Mouse (Mus musculus) bone marrow, adult 2 months (tissue): ENCODE data around the gene Ak3. TPM values are rescaled to one million over a fixed set of nuclear protein-coding genes. Genes with fewer than 3 reads are reported as not detected.

Source experiments
- H3K27ac ChIP-seq: fragments of 200-500 bp; 2 replicates; pipeline ENCODE4 v1.5.1; 2012; ENCODE audit warnings: low read depth, mild to moderate bottlenecking, control low read depth, inconsistent platforms, low read length; ENCODE audit not compliant: control insufficient read depth, poor library complexity, insufficient read depth
- H3K4me1 ChIP-seq: fragments of 200-500 bp; 2 replicates; pipeline ENCODE4 v1.6.1; 2011; ENCODE audit warnings: low read length; ENCODE audit not compliant: control insufficient read depth, insufficient read depth
- H3K4me3 ChIP-seq: fragments of 200-500 bp; replicated peaks from 2 replicates; pipeline ENCODE3; 2011; ENCODE audit warnings: mild to moderate bottlenecking, low read depth, low read length, control low read depth; ENCODE audit not compliant: control insufficient read depth
- CTCF ChIP-seq: fragments of 200-500 bp; IDR thresholded peaks from 2 replicates; pipeline ENCODE4 v1.5.1; 2011; ENCODE audit warnings: low read length, control low read depth; ENCODE audit not compliant: control insufficient read depth, insufficient read depth
- POLR2A ChIP-seq: fragments of 200-500 bp; IDR thresholded peaks from 2 replicates; pipeline ENCODE4 v1.6.1; 2011; ENCODE audit warnings: low read depth, mild to moderate bottlenecking, control low read depth, low read length, borderline replicate concordance; ENCODE audit not compliant: control insufficient read depth
- WGBS: fragments of 180-500 bp; shearing (Covaris S2); methylation state at CpG from one replicate; pipeline ENCODE4 v1.1.7; 2018; 5-methylcytosine and 5-hydroxymethylcytosine counted together
- polyA plus RNA-seq: library from polyadenylated mRNA; stranded (reverse); fragments of >200 nt; gene quantifications from 2 replicates; pipeline ENCODE4 v1.2.4, GENCODE M21; 2011; ENCODE audit warnings: low replicate concordance; ENCODE audit not compliant: missing spikeins, insufficient read depth, insufficient read length

Ak3 gene
- polyA plus RNA-seq, 1 experiment: 20.2 TPM

DNA sequence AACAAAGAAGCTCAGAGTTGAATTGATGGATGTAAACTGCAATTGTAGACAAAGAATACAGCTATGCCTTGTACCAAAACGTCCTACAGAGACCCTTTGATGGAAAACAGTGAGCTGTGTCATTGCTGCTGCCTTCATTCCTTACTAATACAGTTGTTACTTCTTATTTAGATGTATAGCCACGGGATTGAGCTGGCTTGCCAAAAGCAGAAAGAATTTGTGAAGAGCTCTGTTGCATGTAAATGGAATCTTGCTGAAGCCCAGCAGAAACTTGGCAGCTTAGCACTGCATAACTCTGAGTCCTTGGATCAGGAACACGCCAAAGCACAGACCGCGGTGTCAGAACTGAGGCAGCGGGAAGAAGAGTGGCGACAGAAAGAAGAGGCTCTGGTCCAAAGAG is 52.9 kb downstream of the Ak3 start:
- WGBS: 87% methylated on average over 7 of the region's 7 CpGs
- Histone ChIP-seq H3K27ac (no peak overlapping the region), H3K4me1 (peaks cover 3% of the 10 kb centered on the region), H3K4me3 (no peak overlapping the region)
- TF ChIP-seq POLR2A (no peak), CTCF (no peak)

DNA sequence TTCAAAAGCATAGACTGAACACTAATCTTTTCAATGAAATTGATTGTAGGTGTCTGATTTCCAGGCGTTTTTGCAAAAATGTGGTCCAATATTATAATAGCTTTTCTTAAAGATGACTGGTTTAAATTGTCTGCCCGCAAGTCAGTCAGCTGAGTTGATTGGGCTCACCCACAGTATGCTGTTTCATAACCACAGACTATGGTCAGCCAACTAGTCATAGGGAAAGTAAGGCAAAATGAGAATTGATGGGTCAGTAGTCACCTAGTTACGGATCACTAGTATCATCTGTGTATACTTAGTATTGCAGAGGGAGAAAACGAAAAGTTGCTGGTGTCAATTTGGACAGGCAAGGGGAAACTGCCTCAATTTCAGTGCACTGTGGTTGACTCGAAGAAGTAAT is 56.4 kb downstream of the Ak3 start:
- Histone ChIP-seq H3K27ac (no peak overlapping the region), H3K4me1 (peaks cover 3% of the 10 kb centered on the region)
- WGBS: 41% methylated on average over 5 of the region's 5 CpGs

DNA sequence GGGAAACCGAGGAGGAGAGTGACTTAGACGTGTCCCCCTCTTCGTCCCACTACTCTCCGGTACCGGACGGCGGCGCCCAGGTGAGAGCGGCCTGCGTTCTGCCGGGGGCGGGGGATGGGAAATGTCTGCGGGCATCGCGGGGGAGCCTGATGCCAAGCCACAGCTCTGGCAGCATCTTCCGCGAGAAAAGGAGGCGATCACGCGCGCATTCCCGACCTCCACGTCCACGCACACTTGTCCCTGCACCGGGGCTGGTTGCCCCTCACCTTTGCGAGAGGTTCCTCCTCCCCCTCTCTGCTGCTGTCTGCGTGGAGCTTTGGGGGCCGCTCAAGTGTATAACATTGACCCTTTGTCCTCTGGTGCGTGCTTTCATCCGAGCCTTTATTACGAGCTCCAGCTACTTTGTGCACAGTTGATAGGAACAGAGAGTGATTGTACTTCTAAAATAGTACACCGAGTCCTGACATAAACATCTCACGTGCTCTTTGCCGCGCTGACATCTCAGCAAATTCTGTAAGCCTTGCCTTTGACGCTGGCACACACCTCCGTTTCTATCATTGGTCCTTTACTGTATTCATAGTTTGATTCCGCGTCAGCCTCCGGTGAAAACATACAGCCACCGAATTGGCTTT is 57.1 kb downstream of the Ak3 start:
- Histone ChIP-seq H3K4me3 (peak overlapping the region; percentile 95), H3K27ac (peak overlapping the region; percentile 91), H3K4me1 (peaks cover 1% of the 10 kb centered on the region)
- WGBS: 1% methylated on average over 41 of the region's 41 CpGs
- TF ChIP-seq POLR2A: no peak
- no peak for TF ChIP-seq CTCF

More for the DNA sequence above, 56.4 kb downstream of the Ak3 start:
- H3K4me3 ChIP-seq: no peak overlapping the region
- TF ChIP-seq CTCF (no peak), POLR2A (no peak)

DNA sequence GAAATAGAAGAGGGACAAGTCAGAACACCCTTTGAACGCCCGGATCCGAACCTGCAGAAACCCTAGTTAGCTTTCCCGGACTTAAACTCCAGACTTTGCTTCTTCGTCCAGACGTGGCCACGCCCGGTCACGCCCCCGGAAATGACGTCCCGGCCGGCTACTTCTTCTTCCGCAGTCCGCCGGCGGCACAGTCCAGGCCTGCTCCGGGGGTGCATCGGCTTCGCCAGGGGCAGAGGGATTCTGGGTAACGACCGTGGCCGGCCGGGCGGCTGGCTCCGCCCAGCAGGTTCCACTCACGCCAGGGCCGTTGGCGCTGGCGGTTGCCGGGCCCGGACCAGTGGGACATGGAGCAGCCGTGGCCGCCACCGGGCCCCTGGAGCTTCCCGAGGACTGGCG is 57.6 kb downstream of the Ak3 start, which contains the start of gene Cdc37l1:
TSS of gene Cdc37l1 (plus strand) at position 159 of the 396 bp plus-strand sequence.
- Histone ChIP-seq H3K4me3 (peak within 1 kb of the TSS; percentile 95), H3K27ac (peak within 1 kb of the TSS; percentile 91), H3K4me1 (no peaks in the 10 kb centered on the region; the same call in 1 of the 2 replicates)
- WGBS: 0% methylated on average over 37 of the region's 37 CpGs
- TF ChIP-seq POLR2A: peak; percentile 84; the same call in 1 of the 2 replicates
- no peak for TF ChIP-seq CTCF

DNA sequence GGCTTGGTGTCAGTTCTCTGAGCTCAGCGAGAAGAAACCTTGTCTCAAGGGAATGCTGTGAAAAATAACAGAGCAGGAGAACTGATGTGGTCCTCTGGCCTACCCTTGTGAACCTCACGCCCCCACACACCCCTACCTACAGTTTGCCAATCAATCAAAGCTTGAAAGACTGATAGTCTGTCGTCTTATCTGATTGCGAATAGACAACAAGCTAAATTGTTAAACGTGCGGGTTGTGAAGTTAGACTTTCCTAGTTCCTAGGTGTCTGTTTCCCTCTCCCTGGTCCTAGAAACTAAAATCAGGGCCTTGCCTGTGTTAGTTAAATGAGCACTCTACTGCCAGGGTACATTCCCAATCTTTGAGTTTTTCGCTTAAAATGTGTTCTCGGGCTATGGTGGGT is 58.2 kb downstream of the Ak3 start:
- Histone ChIP-seq H3K27ac (no peak overlapping the region), H3K4me1 (no peaks in the 10 kb centered on the region; the same call in 1 of the 2 replicates), H3K4me3 (peak overlapping the region; percentile 95)
- no peak for TF ChIP-seq CTCF
- TF ChIP-seq POLR2A: no peak
- WGBS: 47% methylated on average over 8 of the region's 8 CpGs

DNA sequence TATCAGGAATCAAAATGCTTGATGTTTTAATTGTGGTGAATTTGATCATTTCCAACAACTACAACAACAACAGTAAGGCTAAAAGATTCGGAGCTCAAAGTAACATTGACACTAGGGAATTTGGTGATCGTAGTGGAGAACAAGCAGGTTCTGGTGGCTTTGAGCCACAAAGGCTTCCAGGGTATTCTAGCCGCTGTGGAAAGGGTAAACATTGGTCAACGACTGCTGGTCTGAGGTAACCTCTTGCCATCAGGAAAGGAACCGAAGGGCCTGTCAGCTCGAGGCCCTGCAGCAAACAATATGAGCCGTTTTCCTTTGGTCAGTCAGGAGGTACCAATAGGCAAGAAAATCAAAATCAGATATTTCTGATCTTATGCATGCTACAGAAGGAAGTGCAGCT is 65.1 kb downstream of the Ak3 start:
- WGBS: 66% methylated on average over 7 of the region's 7 CpGs
- no peak overlapping the region for H3K4me3 ChIP-seq
- TF ChIP-seq CTCF (no peak), POLR2A (no peak)
- H3K4me1 ChIP-seq: no peaks in the 10 kb centered on the region
- H3K27ac ChIP-seq: no peak overlapping the region

DNA sequence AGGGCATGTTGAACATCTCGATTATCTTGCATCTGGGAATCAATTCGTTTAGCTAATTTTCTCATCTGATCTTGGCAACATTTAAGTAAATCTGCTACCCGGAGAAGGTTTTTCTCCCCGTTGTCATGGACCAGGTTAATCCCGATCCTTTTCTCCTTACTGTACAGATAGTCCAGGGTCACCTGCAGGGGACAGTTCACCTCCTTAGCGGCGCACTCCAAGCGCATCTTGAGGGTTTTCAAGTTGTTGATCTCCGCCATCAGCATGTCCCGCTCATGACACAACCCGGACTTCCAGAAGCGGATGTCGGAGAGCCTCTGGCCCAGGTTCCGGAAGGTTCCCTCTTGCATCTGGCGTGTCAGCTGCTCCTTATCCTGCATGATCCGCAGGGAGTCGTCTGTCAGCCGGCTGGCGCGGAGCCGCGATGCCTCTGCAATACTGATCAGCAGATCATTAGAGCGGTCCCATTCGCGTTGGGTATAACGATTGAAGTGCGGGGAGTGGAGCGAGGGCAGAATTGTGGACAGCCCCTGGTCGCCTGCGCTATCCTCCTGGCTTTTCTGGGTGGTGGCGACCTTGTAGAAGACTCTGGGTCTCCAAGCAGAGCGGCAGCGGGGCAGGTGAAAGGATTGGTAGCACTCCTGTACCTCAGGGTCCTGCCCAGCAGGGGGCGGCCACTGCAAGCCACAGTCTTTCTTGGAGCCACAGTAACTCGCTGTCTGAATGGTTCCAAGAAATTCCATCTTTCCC is 72.7 kb downstream of the Ak3 start:
- Histone ChIP-seq H3K4me3 (no peak overlapping the region), H3K4me1 (no peaks in the 10 kb centered on the region), H3K27ac (no peak overlapping the region)
- 34% methylated on average over 35 of the region's 35 CpGs for WGBS
- peak; percentile 88 for TF ChIP-seq CTCF
- no peak for TF ChIP-seq POLR2A

Other genes starting within 250 kb of the Ak3 start
- 1.9 TPM in 1 of 2 replicates, not detected in the other for gene Slc1a1, start 212.9 kb downstream of the Ak3 start, polyA plus RNA-seq
- 1.6 and 3.5 TPM in 2 replicates for gene Plpp6, start 84.0 kb downstream of the Ak3 start, polyA plus RNA-seq
- gene 4430402I18Rik, start 80.2 kb downstream of the Ak3 start, polyA plus RNA-seq: not detected in 2 replicates
- 17.0 and 32.0 TPM in 2 replicates for gene Cdc37l1, start 57.6 kb downstream of the Ak3 start, polyA plus RNA-seq
- gene Rcl1, start 53.4 kb upstream of the Ak3 start, polyA plus RNA-seq: 18.2 and 19.0 TPM in 2 replicates
- gene Jak2, start 203.9 kb upstream of the Ak3 start, polyA plus RNA-seq: 13.6 and 21.3 TPM in 2 replicates